Mouse (Mus musculus) hindbrain, embryonic 15.5 days (tissue): Measurements from ENCODE around the gene Kcnj15. TPM values are rescaled to one million over a fixed set of nuclear protein-coding genes. Genes with fewer than 3 reads are reported as not detected.

Source experiments
- ATAC-seq: fragments of 200-750 bp; cut with Nextera tagmentation; 2 replicates; pipeline ENCODE4 v1.8.0; 2017; ENCODE audit warnings: low read depth, moderate number of reproducible peaks, moderate TSS enrichment; ENCODE audit not compliant: low FRiP score
- H3K27ac ChIP-seq: fragments of 300-500 bp; sonication (generic); replicated peaks from 2 replicates; pipeline ENCODE4 v1.5.1; 2015; ENCODE audit warnings: mild to moderate bottlenecking, inconsistent platforms
- H3K27me3 ChIP-seq: fragments of 300-500 bp; sonication (generic); 2 replicates; pipeline ENCODE4 v1.6.1; 2015; ENCODE audit warnings: control low read depth, inconsistent platforms
- H3K36me3 ChIP-seq: fragments of 300-500 bp; sonication (generic); 2 replicates; pipeline ENCODE4 v1.6.1; 2015; ENCODE audit warnings: control low read depth, inconsistent platforms
- H3K4me1 ChIP-seq: fragments of 300-500 bp; sonication (generic); replicated peaks from 2 replicates; pipeline ENCODE4 v1.6.1; 2015; ENCODE audit warnings: control low read depth, inconsistent platforms
- H3K4me2 ChIP-seq: fragments of 300-500 bp; sonication (generic); 2 replicates; pipeline ENCODE4 v1.6.1; 2015; ENCODE audit warnings: moderate library complexity, mild to moderate bottlenecking, inconsistent platforms
- H3K4me3 ChIP-seq: fragments of 300-500 bp; sonication (generic); 2 replicates; pipeline ENCODE4 v1.5.1; 2015; ENCODE audit warnings: mild to moderate bottlenecking, inconsistent platforms
- H3K9ac ChIP-seq: fragments of 300-500 bp; sonication (generic); 2 replicates; pipeline ENCODE4 v1.6.1; 2015; ENCODE audit warnings: inconsistent platforms
- H3K9me3 ChIP-seq: fragments of 300-500 bp; sonication (generic); 2 replicates; pipeline ENCODE4 v1.6.1; 2016; ENCODE audit warnings: control low read depth, inconsistent platforms
- WGBS: fragments of 180-500 bp; shearing (Covaris S2); methylation state at CpG from one replicate; pipeline ENCODE4 v1.1.7; 2015; 5-methylcytosine and 5-hydroxymethylcytosine counted together
- polyA plus RNA-seq: library from polyadenylated mRNA; unstranded; fragments of >200 nt; fragmentation: Nextera tagmentation; extraction: Ambion mirVana; gene quantifications from 2 replicates; pipeline ENCODE4 v1.2.1, GENCODE M21; 2015

The Kcnj15 gene
- polyA plus RNA-seq, 1 experiment from 2014 or later: 0.08 TPM

DNA sequence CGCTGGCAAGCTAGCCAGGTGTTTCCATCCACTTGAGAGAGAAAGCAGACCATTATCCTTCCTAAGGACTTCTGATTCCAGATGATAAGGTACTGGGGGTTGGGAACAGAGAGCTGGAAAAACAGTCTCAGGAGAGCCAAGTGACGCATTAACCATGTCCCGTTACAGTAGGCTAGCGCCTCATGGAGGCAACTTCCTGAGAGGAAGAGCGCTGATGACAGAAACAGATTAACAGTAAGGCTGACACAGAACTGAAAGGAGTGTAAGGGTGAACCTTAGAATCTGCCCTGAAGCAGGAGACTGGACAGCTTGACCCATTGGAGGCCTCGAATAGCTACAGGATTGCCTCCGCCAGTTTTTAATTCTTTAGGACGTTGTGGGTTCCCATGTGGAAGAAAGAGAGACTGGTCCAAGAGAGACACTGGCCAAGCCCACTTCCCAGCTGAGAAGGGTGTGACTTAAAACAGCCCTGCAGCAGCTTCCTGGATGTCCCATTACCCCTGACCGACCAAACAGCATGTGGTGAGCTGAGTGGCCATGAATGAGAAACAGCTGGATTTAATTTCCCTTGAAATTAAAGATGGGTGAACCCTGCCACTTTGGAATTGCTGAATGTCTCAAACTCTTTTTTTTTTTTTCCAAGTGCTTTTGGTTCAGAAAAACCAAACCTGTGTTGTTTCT is 64.7 kb downstream of the Kcnj15 start:
- H3K27me3 ChIP-seq: no peaks in the 10 kb centered on the region
- no peak overlapping the region for H3K27ac ChIP-seq
- ATAC-seq: no peak
- H3K4me3 ChIP-seq: no peak overlapping the region
- no peak overlapping the region for H3K9ac ChIP-seq
- no peaks in the 10 kb centered on the region for H3K4me1 ChIP-seq
- H3K36me3 ChIP-seq: no peaks in the 10 kb centered on the region
- 73% methylated on average over 9 of the region's 9 CpGs for WGBS
- H3K9me3 ChIP-seq: no peaks in the 10 kb centered on the region
- H3K4me2 ChIP-seq: no peak overlapping the region

DNA sequence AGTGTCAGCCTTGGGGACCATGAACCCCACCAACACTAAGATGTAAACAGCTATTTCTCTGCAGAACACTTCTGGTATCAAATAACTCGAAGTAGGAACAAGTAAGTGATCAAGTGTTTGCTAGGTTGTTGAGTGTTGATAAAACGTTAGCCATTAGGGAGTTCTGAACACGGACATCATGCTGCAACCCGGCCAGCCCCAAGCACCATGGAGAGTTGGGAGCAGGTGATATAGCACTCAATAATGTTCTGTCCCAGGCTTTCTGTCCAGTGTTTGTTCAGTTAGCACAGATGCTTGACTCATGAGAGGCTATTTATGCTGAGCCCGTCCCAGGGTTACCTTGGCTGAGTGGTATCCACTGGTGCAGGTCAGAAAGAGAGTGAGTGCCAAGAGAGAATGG is 74.8 kb downstream of the Kcnj15 start:
- no peak for ATAC-seq
- WGBS: 84% methylated on average over 5 of the region's 5 CpGs
- H3K27me3 ChIP-seq: no peaks in the 10 kb centered on the region
- H3K4me1 ChIP-seq: no peaks in the 10 kb centered on the region
- no peak overlapping the region for H3K27ac ChIP-seq
- no peak overlapping the region for H3K4me2 ChIP-seq
- no peaks in the 10 kb centered on the region for H3K9me3 ChIP-seq
- no peak overlapping the region for H3K4me3 ChIP-seq
- H3K9ac ChIP-seq: no peak overlapping the region
- H3K36me3 ChIP-seq: no peaks in the 10 kb centered on the region

DNA sequence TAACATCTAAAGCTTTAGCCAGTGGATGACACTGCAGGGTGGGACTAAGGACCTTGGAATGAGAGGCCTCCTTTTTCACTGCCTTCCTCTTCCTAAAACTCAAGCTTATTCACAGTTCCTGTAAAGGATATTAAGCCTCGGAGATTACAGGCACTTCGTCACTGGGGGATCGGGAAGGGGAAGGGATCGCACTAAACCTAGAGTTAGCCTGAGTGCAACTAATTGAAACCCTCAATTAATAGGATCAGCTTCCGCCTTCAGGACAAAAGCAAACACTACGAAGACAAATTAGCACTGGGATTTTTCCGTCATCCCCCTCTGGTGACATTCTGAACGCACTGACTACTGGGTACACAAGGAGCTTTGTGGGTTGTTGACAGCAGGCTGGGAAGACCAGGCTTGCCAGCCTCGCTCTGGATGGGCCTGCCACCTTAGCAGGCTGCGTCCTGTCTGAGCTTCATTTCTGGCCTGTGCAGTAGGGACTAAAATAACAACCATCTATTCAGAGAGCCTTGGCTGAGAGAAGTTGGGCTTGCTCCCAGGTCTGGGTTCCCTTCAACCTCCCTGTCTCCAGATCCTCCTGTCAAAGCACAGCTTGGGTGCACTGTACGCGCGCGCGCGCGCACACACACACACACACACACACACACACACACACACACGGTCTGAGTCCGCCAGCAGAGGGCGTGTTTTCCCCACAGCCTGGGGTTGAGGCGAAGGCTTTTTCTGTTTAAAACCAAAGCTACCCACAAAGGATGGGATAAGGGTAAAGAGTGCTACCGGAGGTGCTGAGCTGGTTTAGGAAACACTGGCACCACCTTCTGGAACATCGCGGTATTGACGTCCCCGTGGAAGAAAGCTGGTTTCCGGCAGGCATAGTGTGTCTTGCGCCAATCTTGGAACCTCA is 83.8 kb downstream of the Kcnj15 start:
- no peak overlapping the region for H3K9ac ChIP-seq
- 28% methylated on average over 28 of the region's 28 CpGs for WGBS

DNA sequence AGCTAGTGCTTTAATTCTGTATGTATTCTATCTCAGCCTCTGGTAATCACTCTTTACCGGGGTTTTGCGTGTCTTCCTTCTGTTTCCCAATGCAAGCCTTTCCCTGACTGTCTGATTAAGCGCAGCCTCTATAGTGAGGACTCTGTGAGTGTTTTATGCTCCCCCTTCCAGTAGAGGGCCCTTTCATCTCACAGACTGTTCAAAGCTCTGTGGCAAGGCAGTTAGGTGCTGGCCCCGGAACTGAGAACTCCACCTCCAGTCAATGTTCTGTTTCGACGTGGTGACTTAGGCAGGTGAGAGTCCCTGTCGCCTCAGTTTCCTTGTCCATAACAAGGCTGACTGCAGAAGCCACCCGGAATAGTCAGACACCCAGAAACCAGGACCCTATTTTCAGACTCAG is 84.7 kb downstream of the Kcnj15 start:
- Histone ChIP-seq H3K4me2 (no peak overlapping the region), H3K9ac (no peak overlapping the region)

More for the DNA sequence above, 83.8 kb downstream of the Kcnj15 start:
- Histone ChIP-seq H3K4me2 (peak overlapping the region; percentile 38), H3K36me3 (no peaks in the 10 kb centered on the region), H3K27ac (peak overlapping the region; percentile 53; the same call in 1 of the 2 replicates), H3K9me3 (no peaks in the 10 kb centered on the region), H3K4me3 (no peak overlapping the region), H3K4me1 (peaks cover 13% of the 10 kb centered on the region), H3K27me3 (0 out of 2 replicates have a peak, but pooled peaks cover 3% of the 10 kb centered on the region)
- ATAC-seq: peak; percentile 92

DNA sequence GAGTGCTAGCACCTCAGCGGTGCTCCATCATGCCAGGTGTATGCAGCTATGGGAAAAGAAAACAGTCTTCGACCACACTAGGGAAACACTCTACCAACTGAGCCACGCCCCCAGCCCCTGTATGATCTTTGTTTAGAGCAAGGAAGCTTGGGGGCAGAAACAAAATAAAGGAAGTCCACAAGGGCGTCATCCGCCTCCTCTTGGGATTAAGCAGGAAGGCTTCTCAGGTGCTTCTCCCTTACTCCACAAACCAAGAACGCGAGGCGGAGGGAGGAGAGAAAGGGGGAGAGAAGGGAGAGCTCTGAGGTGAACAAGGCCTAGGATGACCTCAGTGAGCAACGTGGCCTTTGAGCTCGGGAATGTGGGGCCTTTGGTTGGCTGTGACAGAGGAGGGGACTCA is 87.6 kb downstream of the Kcnj15 start:
- no peaks in the 10 kb centered on the region for H3K36me3 ChIP-seq
- H3K9ac ChIP-seq: no peak overlapping the region
- peaks cover 13% of the 10 kb centered on the region for H3K4me1 ChIP-seq
- H3K4me3 ChIP-seq: no peak overlapping the region
- no peaks in the 10 kb centered on the region for H3K9me3 ChIP-seq
- no peak overlapping the region for H3K27ac ChIP-seq
- WGBS: 79% methylated on average over 10 of the region's 10 CpGs
- no peak for ATAC-seq
- H3K4me2 ChIP-seq: no peak overlapping the region
- 0 out of 2 replicates have a peak, but pooled peaks cover 3% of the 10 kb centered on the region for H3K27me3 ChIP-seq

More for the DNA sequence above, 84.7 kb downstream of the Kcnj15 start:
- Histone ChIP-seq H3K4me3 (no peak overlapping the region), H3K9me3 (no peaks in the 10 kb centered on the region), H3K4me1 (peaks cover 13% of the 10 kb centered on the region), H3K36me3 (no peaks in the 10 kb centered on the region), H3K27me3 (0 out of 2 replicates have a peak, but pooled peaks cover 3% of the 10 kb centered on the region), H3K27ac (no peak overlapping the region)
- 77% methylated on average over 8 of the region's 8 CpGs for WGBS
- ATAC-seq: no peak

DNA sequence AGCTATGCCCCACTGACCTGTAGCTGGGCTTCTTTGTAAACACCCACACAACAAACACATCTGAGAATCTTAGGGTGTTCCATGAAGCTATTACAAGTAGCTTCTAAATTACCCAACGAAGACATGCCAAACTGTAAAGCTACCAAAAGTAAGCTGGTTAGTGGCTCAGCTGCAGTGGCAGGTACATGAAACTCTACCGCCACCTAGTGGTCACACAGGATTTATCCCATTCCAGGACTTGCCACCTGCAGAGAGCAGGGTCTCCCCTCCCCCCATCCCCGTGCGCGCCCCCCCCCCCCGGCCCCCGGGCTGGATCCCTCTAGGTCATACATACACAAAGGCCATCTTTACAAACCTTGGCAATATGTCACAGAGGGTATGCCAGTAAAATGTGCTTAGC is 88.5 kb downstream of the Kcnj15 start:
- 0 out of 2 replicates have a peak, but pooled peaks cover 3% of the 10 kb centered on the region for H3K27me3 ChIP-seq
- WGBS: 5% methylated on average over 5 of the region's 7 CpGs
- peaks cover 10% of the 10 kb centered on the region for H3K4me1 ChIP-seq
- H3K36me3 ChIP-seq: no peaks in the 10 kb centered on the region
- no peak overlapping the region for H3K9ac ChIP-seq
- H3K4me3 ChIP-seq: no peak overlapping the region
- H3K27ac ChIP-seq: no peak overlapping the region
- H3K9me3 ChIP-seq: no peaks in the 10 kb centered on the region
- no peak for ATAC-seq
- H3K4me2 ChIP-seq: no peak overlapping the region

DNA sequence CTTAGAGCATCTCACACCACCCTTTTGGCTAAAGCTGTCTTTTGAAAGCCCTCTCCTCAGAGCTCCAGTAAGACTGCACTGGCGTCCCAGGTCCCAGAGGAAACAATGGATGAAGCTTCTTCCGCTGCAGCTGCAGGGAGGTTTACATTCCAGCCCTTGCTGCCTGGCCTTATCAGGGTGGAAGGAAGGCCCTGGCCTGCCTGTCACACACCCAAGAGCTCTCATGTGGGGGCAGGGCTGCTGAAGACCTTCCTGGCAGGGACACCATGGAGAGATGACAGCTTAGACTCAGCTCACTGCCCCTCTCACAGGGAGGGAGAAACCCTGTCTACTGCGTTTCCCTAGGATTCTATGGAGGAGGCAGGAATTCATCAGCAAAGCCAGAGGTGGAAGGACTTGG is 89.8 kb downstream of the Kcnj15 start:
- no peak overlapping the region for H3K4me2 ChIP-seq
- 0 out of 2 replicates have a peak, but pooled peaks cover 3% of the 10 kb centered on the region for H3K27me3 ChIP-seq
- no peak overlapping the region for H3K27ac ChIP-seq
- 20% methylated on average over 3 of the region's 3 CpGs for WGBS
- H3K9ac ChIP-seq: no peak overlapping the region
- H3K9me3 ChIP-seq: no peaks in the 10 kb centered on the region
- ATAC-seq: no peak
- H3K36me3 ChIP-seq: no peaks in the 10 kb centered on the region
- no peaks in the 10 kb centered on the region for H3K4me1 ChIP-seq
- H3K4me3 ChIP-seq: no peak overlapping the region

DNA sequence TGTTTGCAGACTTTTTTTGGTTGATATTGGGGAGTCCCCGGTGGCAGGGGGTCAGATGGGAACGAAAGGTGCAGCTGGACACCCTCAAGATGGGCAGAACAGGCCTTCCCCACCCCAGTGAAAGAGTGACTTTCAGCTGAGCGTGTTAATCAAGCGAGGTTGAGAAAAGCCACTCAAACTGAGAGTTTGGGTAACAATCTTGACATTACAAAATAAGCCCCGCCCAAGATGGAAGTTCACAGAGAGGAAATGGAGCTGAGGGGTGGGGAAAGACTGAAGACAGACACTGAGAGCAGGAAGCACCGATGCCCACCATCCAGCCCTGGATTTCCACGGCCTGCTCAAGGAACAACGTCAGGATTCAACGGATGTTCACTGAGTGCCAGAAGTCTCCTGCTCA is 91.2 kb downstream of the Kcnj15 start:
- Histone ChIP-seq H3K27me3 (no peaks in the 10 kb centered on the region), H3K4me3 (no peak overlapping the region), H3K4me2 (no peak overlapping the region), H3K36me3 (no peaks in the 10 kb centered on the region), H3K27ac (no peak overlapping the region), H3K4me1 (no peaks in the 10 kb centered on the region), H3K9ac (no peak overlapping the region), H3K9me3 (no peaks in the 10 kb centered on the region)
- ATAC-seq: no peak
- 94% methylated on average over 9 of the region's 9 CpGs for WGBS

DNA sequence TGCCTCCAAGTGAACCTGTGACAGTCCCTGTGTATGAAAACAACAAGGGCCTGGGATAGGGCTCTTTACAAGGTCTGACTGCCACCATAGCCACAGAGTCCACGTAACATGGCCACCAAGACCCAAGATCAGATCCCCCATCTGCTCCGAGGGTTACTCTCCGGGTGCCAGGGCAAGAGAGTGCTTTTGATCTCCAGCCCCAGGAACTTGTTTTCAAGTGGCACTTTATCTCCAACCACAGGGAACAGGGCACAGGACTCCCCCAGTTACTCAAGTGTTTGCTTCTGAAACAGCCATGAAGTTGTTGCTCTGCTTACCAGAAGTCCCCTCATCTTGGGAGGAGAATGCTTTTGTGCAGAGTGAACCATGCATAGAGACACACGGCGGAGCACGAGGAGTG is 92.0 kb downstream of the Kcnj15 start:
- Histone ChIP-seq H3K4me1 (no peaks in the 10 kb centered on the region), H3K27me3 (no peaks in the 10 kb centered on the region), H3K36me3 (no peaks in the 10 kb centered on the region), H3K27ac (no peak overlapping the region), H3K4me3 (no peak overlapping the region), H3K4me2 (no peak overlapping the region), H3K9me3 (no peaks in the 10 kb centered on the region), H3K9ac (no peak overlapping the region)
- no peak for ATAC-seq
- WGBS: 91% methylated on average over 6 of the region's 6 CpGs

DNA sequence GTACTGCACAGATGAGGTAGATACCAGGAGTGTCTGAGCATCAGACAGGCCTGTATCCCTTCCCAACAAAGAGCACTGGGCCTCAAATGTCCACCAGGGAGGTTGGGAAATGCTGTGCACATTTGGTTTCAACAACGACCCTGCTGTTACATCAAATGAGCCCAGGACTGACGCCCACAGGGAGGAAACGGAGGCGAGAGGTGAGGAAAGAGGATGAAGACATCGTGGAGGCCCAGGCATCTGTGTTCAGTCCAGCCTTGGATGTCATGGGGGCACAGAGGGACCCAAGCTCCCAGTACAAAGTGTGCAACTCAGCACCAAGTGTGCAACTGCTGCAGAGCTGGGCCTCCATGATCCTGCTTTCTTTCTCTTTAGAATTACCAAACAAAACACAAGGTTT is 92.4 kb downstream of the Kcnj15 start:
- Histone ChIP-seq H3K36me3 (no peaks in the 10 kb centered on the region), H3K9ac (no peak overlapping the region), H3K9me3 (no peaks in the 10 kb centered on the region), H3K4me1 (no peaks in the 10 kb centered on the region), H3K4me3 (no peak overlapping the region), H3K4me2 (no peak overlapping the region), H3K27me3 (no peaks in the 10 kb centered on the region), H3K27ac (no peak overlapping the region)
- ATAC-seq: no peak
- 84% methylated on average over 5 of the region's 5 CpGs for WGBS
